7 mouse cellular contexts compared by ENCODE assay signal in genomic region chr1:82724339-82725025, GRCm38 (mm10). TPM values are rescaled to one million over a fixed set of nuclear protein-coding genes. Genes with fewer than 3 reads are reported as not detected.
DNase-seq lines count a peak whose midpoint lies in the region; ATAC-seq and TF ChIP-seq lines count a peak whose summit lies in the region.

Gene Mff, plus strand, starts transcription at chr1:82724890.

- H3K9me3 ChIP-seq in embryonic facial prominence, embryonic 13.5 days, result no peaks in the 10 kb centered on the region
- H3K9me3 ChIP-seq in limb, embryonic 12.5 days, result no peaks in the 10 kb centered on the region
- no peaks in the 10 kb centered on the region for H3K9me3 ChIP-seq in midbrain, embryonic 15.5 days

- TF ChIP-seq CTCF in kidney, adult 2 months (conservative IDR thresholded peaks at IDR 0.05; ENCODE audit: insufficient read depth, insufficient read length, low read depth, low read length), result no peak
- no peak for TF ChIP-seq CTCF in spleen, adult 2 months (IDR thresholded peaks at IDR 0.05; ENCODE audit: extremely low read depth, insufficient read depth, insufficient read length, insufficient replicate concordance)

- 10% methylated on average over 38 of the region's 38 CpGs for WGBS in embryonic facial prominence, embryonic 13.5 days
- 8% methylated on average over 38 of the region's 38 CpGs for WGBS in kidney, adult 2 months
- WGBS in limb, embryonic 12.5 days, result 10% methylated on average over 38 of the region's 38 CpGs
- WGBS in midbrain, embryonic 15.5 days, result 10% methylated on average over 38 of the region's 38 CpGs
- 7% methylated on average over 38 of the region's 38 CpGs for WGBS in spleen, adult 2 months

- H3K9ac ChIP-seq in embryonic facial prominence, embryonic 13.5 days, result peak within 1 kb of the TSS; percentile 98
- peak within 1 kb of the TSS; percentile 94 for H3K9ac ChIP-seq in limb, embryonic 12.5 days (replicated peaks)
- H3K9ac ChIP-seq in midbrain, embryonic 15.5 days, result peak within 1 kb of the TSS; percentile 93

- peaks cover 20% of the 10 kb centered on the region for H3K36me3 ChIP-seq in embryonic facial prominence, embryonic 13.5 days
- H3K36me3 ChIP-seq in kidney, adult 2 months (ENCODE audit: control insufficient read depth, insufficient read depth, low read length), result no peaks in the 10 kb centered on the region; the same call in 1 of the 2 replicates
- H3K36me3 ChIP-seq in limb, embryonic 12.5 days, result peaks cover 15% of the 10 kb centered on the region
- H3K36me3 ChIP-seq in midbrain, embryonic 15.5 days (replicated peaks), result peaks cover 8% of the 10 kb centered on the region; the same call in 1 of the 2 replicates
- peaks cover 6% of the 10 kb centered on the region for H3K36me3 ChIP-seq in spleen, adult 2 months (ENCODE audit: control insufficient read depth, insufficient read depth, low read length)

- peak; percentile 94 for DNase-seq in adrenal gland, postnatal 36 days
- peak; percentile 96 to 98 for DNase-seq in heart, adult 18-20 months
- DNase-seq in kidney, adult 2 months, result peak; percentile 97
- DNase-seq in spleen, adult 2 months (ENCODE audit: low read depth in 1 of 2, low spot score in 2 of 2), result peak; percentile 91 to 94

- peak; percentile 98 for ATAC-seq in embryonic facial prominence, embryonic 13.5 days (ENCODE audit: insufficient number of reproducible peaks, insufficient read depth, low FRiP score, low TSS enrichment, low read depth)
- ATAC-seq in limb, embryonic 12.5 days (ENCODE audit: insufficient number of reproducible peaks, insufficient read depth, low FRiP score, low TSS enrichment, low read depth), result peak; percentile 98
- peak; percentile 100 for ATAC-seq in midbrain, embryonic 15.5 days (replicated peaks)

- H3K4me3 ChIP-seq in embryonic facial prominence, embryonic 13.5 days, result peak within 1 kb of the TSS; percentile 92
- peak within 1 kb of the TSS; percentile 80 for H3K4me3 ChIP-seq in kidney, adult 2 months (ENCODE audit: insufficient read depth, low read depth, low read length)
- H3K4me3 ChIP-seq in limb, embryonic 12.5 days (replicated peaks), result peak within 1 kb of the TSS; percentile 82
- H3K4me3 ChIP-seq in midbrain, embryonic 15.5 days, result peak within 1 kb of the TSS; percentile 86
- peak within 1 kb of the TSS; percentile 87 for H3K4me3 ChIP-seq in spleen, adult 2 months (ENCODE audit: extremely low read depth, insufficient read depth, insufficient read length)

- H3K27me3 ChIP-seq in embryonic facial prominence, embryonic 13.5 days, result peaks cover 21% of the 10 kb centered on the region
- no peaks in the 10 kb centered on the region for H3K27me3 ChIP-seq in kidney, adult 2 months (replicated peaks; ENCODE audit: control insufficient read depth, insufficient read depth, low read length)
- no peaks in the 10 kb centered on the region for H3K27me3 ChIP-seq in limb, embryonic 12.5 days
- H3K27me3 ChIP-seq in midbrain, embryonic 15.5 days (replicated peaks), result peaks cover 16% of the 10 kb centered on the region
- peaks cover 2% of the 10 kb centered on the region; the same call in 1 of the 2 replicates for H3K27me3 ChIP-seq in spleen, adult 2 months (ENCODE audit: control insufficient read depth, insufficient read depth, low read length)

- TF ChIP-seq POLR2A in kidney, adult 2 months (IDR thresholded peaks at IDR 0.05; ENCODE audit: low read depth, low read length), result no peak
- TF ChIP-seq POLR2A in spleen, adult 2 months (IDR thresholded peaks at IDR 0.05; ENCODE audit: low read depth, low read length), result peak; percentile 63

- peak within 1 kb of the TSS; percentile 77 for H3K27ac ChIP-seq in embryonic facial prominence, embryonic 13.5 days
- peak within 1 kb of the TSS; percentile 80 for H3K27ac ChIP-seq in kidney, adult 2 months (ENCODE audit: insufficient read depth, low read depth, low read length)
- peak within 1 kb of the TSS; percentile 69; the same call in 1 of the 2 replicates for H3K27ac ChIP-seq in limb, embryonic 12.5 days
- peak within 1 kb of the TSS; percentile 78 for H3K27ac ChIP-seq in midbrain, embryonic 15.5 days
- H3K27ac ChIP-seq in spleen, adult 2 months (ENCODE audit: insufficient read depth, low read length), result peak within 1 kb of the TSS; percentile 79

- peak within 1 kb of the TSS; percentile 90 for H3K4me2 ChIP-seq in embryonic facial prominence, embryonic 13.5 days
- peak within 1 kb of the TSS; percentile 90 for H3K4me2 ChIP-seq in limb, embryonic 12.5 days
- peak within 1 kb of the TSS; percentile 73 for H3K4me2 ChIP-seq in midbrain, embryonic 15.5 days

- peaks cover 9% of the 10 kb centered on the region for H3K4me1 ChIP-seq in embryonic facial prominence, embryonic 13.5 days
- peaks cover 3% of the 10 kb centered on the region; the same call in 1 of the 2 replicates for H3K4me1 ChIP-seq in kidney, adult 2 months (ENCODE audit: control insufficient read depth, insufficient read depth, low read length)
- peaks cover 8% of the 10 kb centered on the region for H3K4me1 ChIP-seq in limb, embryonic 12.5 days (replicated peaks)
- H3K4me1 ChIP-seq in midbrain, embryonic 15.5 days, result peaks cover 16% of the 10 kb centered on the region
- H3K4me1 ChIP-seq in spleen, adult 2 months (ENCODE audit: control insufficient read depth, insufficient read depth, insufficient read length), result peaks cover 3% of the 10 kb centered on the region; the same call in 1 of the 2 replicates

RNA-seq across cellular contexts. Expression of gene Mff, which starts in this region (rescaled TPM):
- 100 to 1,000 TPM; 118 to 136 TPM for total RNA-seq in adrenal gland, postnatal 36 days (2021)
- polyA plus RNA-seq in embryonic facial prominence, embryonic 13.5 days (2015; fragmentation: Nextera tagmentation; extraction: Ambion mirVana), result 219 and 227 TPM in 2 replicates
- 100 to 1,000 TPM; 162 to 180 TPM for total RNA-seq in heart, adult 18-20 months (2021)
- polyA plus RNA-seq in kidney, adult 2 months (2012; rRNA removed), result 59.7 and 68.4 TPM in 2 replicates
- polyA plus RNA-seq in limb, embryonic 12.5 days (2016; fragmentation: Nextera tagmentation; extraction: Ambion mirVana), result 210 and 228 TPM in 2 replicates
- 394 and 397 TPM in 2 replicates for polyA plus RNA-seq in midbrain, embryonic 15.5 days (2015; fragmentation: Nextera tagmentation; extraction: Ambion mirVana)
- 31.6 and 34.8 TPM in 2 replicates for polyA plus RNA-seq in spleen, adult 2 months (2012; rRNA removed)

Comparison
In these comparisons a context has a peak if more than half of its experiments do, and no peak if none do; other contexts are left out.
1. Peak in every context shown above with its lines: DNase-seq, ATAC-seq, H3K4me3 ChIP-seq and H3K27ac ChIP-seq.